Mouse (Mus musculus) central nervous system, embryonic 11.5 days (tissue): ENCODE measurements around the gene Fance. TPM values are rescaled to one million over a fixed set of nuclear protein-coding genes. Genes with fewer than 3 reads are reported as not detected.

Source experiments
- polyA plus RNA-seq: library from polyadenylated mRNA; depleted of rRNA; stranded (reverse); fragments of >200 nt; gene quantifications from 2 replicates; pipeline ENCODE4 v1.2.3, GENCODE M21; 2012; rRNA removed

Gene Fance
- polyA plus RNA-seq, result 18.2 and 28.9 TPM in 2 replicates

GRCm38 (mm10) chr17:28313212-28313879 lies at the start of gene Fance:
Gene Fance, plus strand, starts transcription at chr17:28313519.

GRCm38 (mm10) chr17:28328366-28328928 lies 15.1 kb downstream of the Fance start, which contains the start of gene Rpl10a:
Gene Rpl10a, plus strand, starts transcription at chr17:28328471.

GRCm38 (mm10) chr17:28350466-28351352 lies 37.4 kb downstream of the Fance start, which contains the start of gene Tead3:
Gene Tead3, minus strand, starts transcription at chr17:28350817.

GRCm38 (mm10) chr17:28365122-28365521 lies 51.8 kb downstream of the Fance start, which contains the start of gene Tulp1:
Gene Tulp1, minus strand, starts transcription at chr17:28365222.

Other genes with a start within 250 kb of the Fance start
- gene Tcp11, start 232.9 kb upstream of the Fance start, polyA plus RNA-seq, result 1.6 and 2.0 TPM in 2 replicates
- 26.2 and 31.0 TPM in 2 replicates for gene Scube3, start 171.4 kb upstream of the Fance start, polyA plus RNA-seq
- 49.6 and 87.6 TPM in 2 replicates for gene Zfp523, start 136.4 kb upstream of the Fance start, polyA plus RNA-seq
- 5.6 and 6.2 TPM in 2 replicates for gene Def6, start 105.7 kb upstream of the Fance start, polyA plus RNA-seq
- 15.0 and 18.4 TPM in 2 replicates for gene Ppard, start 80.8 kb upstream of the Fance start, polyA plus RNA-seq
- gene Rpl10a, start 15.0 kb downstream of the Fance start, polyA plus RNA-seq, result 2,176 and 3,752 TPM in 2 replicates
- 28.5 and 46.8 TPM in 2 replicates for gene Tead3, start 37.3 kb downstream of the Fance start, polyA plus RNA-seq
- gene Tulp1, start 51.7 kb downstream of the Fance start, polyA plus RNA-seq, result 4.1 TPM in 2 replicates
- gene Fkbp5, start 204.0 kb downstream of the Fance start, polyA plus RNA-seq, result 33.1 and 70.5 TPM in 2 replicates
- 0.06 TPM in 1 of 2 replicates, not detected in the other for gene Armc12, start 217.3 kb downstream of the Fance start, polyA plus RNA-seq
- not detected in 2 replicates for gene Clpsl2, start 235.9 kb downstream of the Fance start, polyA plus RNA-seq
- gene Clps, start 247.2 kb downstream of the Fance start, polyA plus RNA-seq, result 0.16 and 0.24 TPM in 2 replicates